Mouse (Mus musculus) midbrain, embryonic 15.5 days (tissue): Measurements from ENCODE around the gene Myo6. TPM values are rescaled to one million over a fixed set of nuclear protein-coding genes. Genes with fewer than 3 reads are reported as not detected.
A peak's percentile ranks its signal among the peaks of the same experiment; 100 is the strongest.

Experiments used
- ATAC-seq: fragments of 200-750 bp; cut with Nextera tagmentation; replicated peaks from 2 replicates; pipeline ENCODE4 v1.8.0; 2017; ENCODE audit warnings: moderate TSS enrichment
- H3K27ac ChIP-seq: fragments of 300-500 bp; sonication (generic); 2 replicates; pipeline ENCODE4 v1.5.1; 2015; ENCODE audit warnings: mild to moderate bottlenecking, inconsistent platforms
- H3K27me3 ChIP-seq: fragments of 300-500 bp; sonication (generic); replicated peaks from 2 replicates; pipeline ENCODE4 v1.6.1; 2015; ENCODE audit warnings: inconsistent platforms
- H3K36me3 ChIP-seq: fragments of 300-500 bp; sonication (generic); replicated peaks from 2 replicates; pipeline ENCODE4 v1.6.1; 2015; ENCODE audit warnings: inconsistent platforms
- H3K4me1 ChIP-seq: fragments of 300-500 bp; sonication (generic); 2 replicates; pipeline ENCODE4 v1.6.1; 2015; ENCODE audit warnings: inconsistent platforms
- H3K4me2 ChIP-seq: fragments of 300-500 bp; sonication (generic); 2 replicates; pipeline ENCODE4 v1.6.1; 2015; ENCODE audit warnings: inconsistent platforms, mild to moderate bottlenecking, moderate library complexity
- H3K4me3 ChIP-seq: fragments of 300-500 bp; sonication (generic); 2 replicates; pipeline ENCODE4 v1.5.1; 2015; ENCODE audit warnings: mild to moderate bottlenecking, inconsistent platforms
- H3K9ac ChIP-seq: fragments of 300-500 bp; sonication (generic); 2 replicates; pipeline ENCODE4 v1.6.1; 2015; ENCODE audit warnings: mild to moderate bottlenecking, inconsistent platforms
- H3K9me3 ChIP-seq: fragments of 300-500 bp; sonication (generic); 2 replicates; pipeline ENCODE4 v1.6.1; 2016; ENCODE audit warnings: inconsistent platforms
- WGBS: fragments of 180-500 bp; shearing (Covaris S2); methylation state at CpG from one replicate; pipeline ENCODE4 v1.1.7; 2015; ENCODE audit warnings: mixed read lengths; 5-methylcytosine and 5-hydroxymethylcytosine counted together
- polyA plus RNA-seq: library from polyadenylated mRNA; unstranded; fragments of >200 nt; fragmentation: Nextera tagmentation; extraction: Ambion mirVana; gene quantifications from 2 replicates; pipeline ENCODE4 v1.2.1, GENCODE M21; 2015

The Myo6 gene
- polyA plus RNA-seq, 1 experiment from 2014 or later = 18.1 TPM

DNA sequence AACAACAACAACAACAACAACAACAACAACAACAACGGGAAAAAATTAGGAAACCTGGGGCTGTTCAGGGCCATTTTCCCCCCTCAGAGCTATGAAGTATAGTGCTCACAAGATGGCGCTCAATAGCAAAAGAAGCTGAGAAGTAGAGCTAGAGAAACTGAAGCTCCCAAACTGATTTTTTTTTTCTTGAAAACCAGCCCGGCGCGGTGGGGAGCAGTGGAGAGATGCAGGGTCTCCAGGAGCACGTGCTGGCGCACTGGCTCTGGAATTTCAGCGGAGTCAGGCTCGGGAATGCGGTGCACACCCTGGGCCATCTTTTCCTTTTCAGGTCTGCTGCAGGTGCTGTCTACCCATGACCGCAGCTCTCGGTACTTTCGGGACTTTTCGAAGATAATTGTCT is 167.3 kb downstream of the Myo6 start:
- Histone ChIP-seq H3K4me3 (peak overlapping the region; percentile 18), H3K27ac (no peak overlapping the region), H3K9me3 (no peaks in the 10 kb centered on the region), H3K36me3 (no peaks in the 10 kb centered on the region), H3K4me2 (peak overlapping the region; percentile 46), H3K27me3 (peaks cover 6% of the 10 kb centered on the region; the same call in 1 of the 2 replicates), H3K9ac (no peak overlapping the region), H3K4me1 (peaks cover 8% of the 10 kb centered on the region; the same call in 1 of the 2 replicates)
- ATAC-seq = peak; percentile 82
- WGBS = 23% methylated on average over 14 of the region's 14 CpGs

DNA sequence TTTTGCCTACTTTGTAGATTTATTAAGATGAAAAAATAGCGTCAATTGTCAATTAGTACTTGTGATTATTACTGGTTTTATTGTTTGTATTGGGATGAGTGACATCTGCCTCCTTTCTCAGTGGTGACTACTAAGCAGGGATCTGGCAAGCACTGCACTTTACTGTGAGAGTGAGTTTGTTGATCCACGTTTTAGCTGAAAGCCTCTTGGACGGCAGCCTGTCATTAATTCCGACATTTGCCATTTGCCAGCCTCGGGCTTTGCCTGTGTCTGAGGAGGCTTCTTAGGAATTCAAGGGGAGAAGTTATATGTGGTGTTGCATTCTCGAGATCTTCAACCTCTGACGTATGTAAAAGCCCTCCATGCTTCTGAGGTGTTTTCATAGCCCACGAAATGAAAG is 168.6 kb downstream of the Myo6 start:
- peak overlapping the region; percentile 25 for H3K4me2 ChIP-seq
- H3K4me3 ChIP-seq = no peak overlapping the region
- no peak overlapping the region for H3K27ac ChIP-seq
- peaks cover 8% of the 10 kb centered on the region; the same call in 1 of the 2 replicates for H3K4me1 ChIP-seq
- no peaks in the 10 kb centered on the region for H3K9me3 ChIP-seq
- H3K9ac ChIP-seq = no peak overlapping the region
- ATAC-seq = peak; percentile 15; the same call in 1 of the 2 replicates
- H3K27me3 ChIP-seq = peaks cover 6% of the 10 kb centered on the region; the same call in 1 of the 2 replicates
- no peaks in the 10 kb centered on the region for H3K36me3 ChIP-seq
- 28% methylated on average over 8 of the region's 8 CpGs for WGBS

DNA sequence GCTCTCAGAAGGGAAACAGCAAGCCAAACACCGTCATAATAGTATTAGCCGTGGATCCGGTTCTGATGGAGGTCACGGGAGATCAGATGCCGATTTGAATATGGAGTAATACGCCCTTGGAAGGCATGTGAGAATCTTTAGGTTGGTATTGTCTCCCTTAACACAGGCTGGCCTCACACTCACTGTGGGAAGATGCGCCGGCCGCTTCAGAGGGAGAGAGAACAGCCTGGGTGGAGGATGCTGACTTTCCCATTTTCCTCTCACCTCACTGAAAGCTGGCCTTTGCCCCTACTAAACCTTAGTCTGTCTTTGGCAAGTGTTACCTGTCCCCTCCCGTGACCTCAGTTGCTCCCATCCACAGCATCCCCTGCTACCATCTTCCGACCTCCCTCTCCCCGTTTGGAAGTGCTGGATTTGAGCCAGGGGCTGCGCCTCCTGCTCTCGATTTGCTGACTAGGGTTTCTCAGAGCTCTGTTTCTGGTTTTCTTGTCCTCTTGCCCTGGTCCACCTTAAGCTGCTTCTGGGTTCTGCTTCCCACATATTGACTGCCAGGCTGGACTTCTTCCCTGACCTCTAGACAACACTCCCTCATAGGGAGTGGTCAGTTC is 169.3 kb downstream of the Myo6 start:
- ATAC-seq = peak; percentile 28; the same call in 1 of the 2 replicates
- WGBS = 45% methylated on average over 14 of the region's 14 CpGs

DNA sequence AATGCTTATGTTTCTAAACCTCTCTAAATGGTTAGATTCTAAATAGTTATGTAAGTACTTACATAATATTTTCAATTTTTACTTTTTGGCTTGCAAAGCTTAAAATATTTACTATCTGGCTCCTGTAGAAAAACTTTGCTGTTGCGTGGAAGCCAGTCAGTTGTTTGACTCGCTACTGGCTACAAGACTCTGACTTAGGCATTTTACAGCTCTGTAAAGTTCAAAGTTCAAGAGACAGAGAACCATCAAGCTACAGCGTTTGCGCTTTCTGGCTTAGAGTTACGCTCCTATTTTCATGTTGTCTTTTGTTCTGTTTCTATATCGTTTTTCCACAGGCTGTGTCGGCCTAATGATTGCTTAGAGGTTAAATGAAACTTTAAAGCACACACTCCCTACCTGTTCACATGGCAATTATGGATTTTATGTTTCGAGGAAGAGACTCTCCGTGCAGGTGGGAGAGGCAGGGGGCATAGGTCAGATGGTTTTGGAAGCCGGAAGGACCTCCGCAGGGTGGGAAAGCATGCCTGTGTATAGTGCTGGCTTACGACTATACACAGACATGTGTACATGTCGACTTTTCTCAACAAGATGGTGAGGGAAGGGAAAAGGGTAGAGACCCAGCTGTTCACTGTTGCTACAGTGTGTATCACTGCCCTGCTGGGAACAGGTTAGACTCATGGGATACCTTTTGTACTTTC is 171.0 kb downstream of the Myo6 start:
- Histone ChIP-seq H3K4me1 (peaks cover 8% of the 10 kb centered on the region; the same call in 1 of the 2 replicates), H3K9me3 (no peaks in the 10 kb centered on the region), H3K27me3 (peaks cover 6% of the 10 kb centered on the region; the same call in 1 of the 2 replicates), H3K9ac (no peak overlapping the region), H3K27ac (no peak overlapping the region), H3K36me3 (no peaks in the 10 kb centered on the region), H3K4me3 (no peak overlapping the region), H3K4me2 (no peak overlapping the region)
- no peak for ATAC-seq
- 87% methylated on average over 13 of the region's 13 CpGs for WGBS

More for the DNA sequence above, 169.3 kb downstream of the Myo6 start:
- Histone ChIP-seq H3K9ac (no peak overlapping the region), H3K9me3 (no peaks in the 10 kb centered on the region), H3K27me3 (peaks cover 6% of the 10 kb centered on the region; the same call in 1 of the 2 replicates), H3K4me1 (peaks cover 8% of the 10 kb centered on the region; the same call in 1 of the 2 replicates), H3K36me3 (no peaks in the 10 kb centered on the region), H3K27ac (no peak overlapping the region), H3K4me3 (no peak overlapping the region), H3K4me2 (peak overlapping the region; percentile 25)

DNA sequence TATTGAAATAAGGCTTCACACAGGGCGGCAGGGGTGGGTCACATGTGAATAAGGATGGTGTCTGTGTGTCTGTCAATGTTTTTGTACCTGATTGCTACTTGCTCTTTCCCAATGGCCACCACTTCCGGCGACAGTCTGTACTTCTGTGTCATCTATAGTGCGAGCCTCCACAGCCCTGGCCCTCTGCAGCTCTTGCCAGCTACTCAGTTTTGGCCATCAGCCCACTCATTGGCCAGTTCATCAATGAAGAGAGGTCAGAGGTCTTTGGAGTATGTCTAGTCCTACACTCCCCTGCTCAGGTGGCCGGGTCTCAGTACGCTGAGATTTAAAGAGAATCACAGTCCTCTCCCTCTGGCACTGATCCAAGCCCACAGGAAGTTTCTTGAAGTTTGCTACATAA is 173.2 kb downstream of the Myo6 start:
- no peak for ATAC-seq
- Histone ChIP-seq H3K27me3 (peaks cover 1% of the 10 kb centered on the region; the same call in 1 of the 2 replicates), H3K4me2 (no peak overlapping the region), H3K4me3 (no peak overlapping the region), H3K27ac (no peak overlapping the region), H3K9me3 (no peaks in the 10 kb centered on the region), H3K9ac (no peak overlapping the region), H3K36me3 (no peaks in the 10 kb centered on the region), H3K4me1 (peaks cover 6% of the 10 kb centered on the region; the same call in 1 of the 2 replicates)
- WGBS = 87% methylated on average over 6 of the region's 6 CpGs

DNA sequence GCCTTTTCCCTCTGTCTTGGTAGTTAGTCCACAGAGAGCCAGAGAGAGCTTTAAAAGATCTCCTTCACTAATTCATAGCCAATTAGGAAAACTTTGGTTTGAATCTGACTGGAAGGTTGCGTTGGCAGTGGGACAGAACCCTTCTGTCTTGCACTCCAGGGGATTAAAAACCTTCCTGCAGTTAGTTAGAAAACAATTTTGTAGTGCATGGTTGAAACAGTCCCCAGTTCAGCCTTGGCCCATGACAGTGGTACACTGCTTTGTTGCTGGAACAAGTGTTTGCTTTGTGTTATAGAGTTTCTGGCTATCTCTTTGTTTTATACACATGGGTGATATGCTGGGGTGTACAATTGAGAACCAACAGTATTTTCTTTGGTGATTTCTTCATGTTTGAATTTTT is 176.1 kb downstream of the Myo6 start:
- Histone ChIP-seq H3K36me3 (no peaks in the 10 kb centered on the region), H3K4me1 (no peaks in the 10 kb centered on the region), H3K27me3 (no peaks in the 10 kb centered on the region), H3K9me3 (no peaks in the 10 kb centered on the region), H3K4me2 (no peak overlapping the region), H3K4me3 (no peak overlapping the region), H3K27ac (no peak overlapping the region), H3K9ac (no peak overlapping the region)
- WGBS = 40% methylated on average over 1 of the region's 1 CpGs
- ATAC-seq = no peak

DNA sequence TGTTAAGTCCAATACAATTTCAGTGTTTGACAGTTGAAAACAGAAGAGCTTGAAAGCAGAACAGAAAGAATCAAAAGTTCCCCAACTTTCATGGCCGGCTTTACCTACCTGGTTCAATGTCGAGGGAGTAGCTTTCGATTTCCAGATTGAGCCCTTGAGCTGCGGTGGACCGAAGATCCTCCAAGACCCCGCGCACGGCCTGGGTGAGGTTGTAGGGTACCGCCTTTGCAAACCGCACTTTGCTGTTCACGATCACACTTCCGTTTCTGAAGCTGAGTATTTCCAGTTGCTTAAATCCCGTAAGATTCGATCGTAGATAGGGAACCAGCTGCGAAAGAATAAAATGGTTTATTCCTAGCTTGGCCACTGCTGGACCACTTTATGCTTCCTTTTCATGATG is 176.9 kb downstream of the Myo6 start:
- H3K4me3 ChIP-seq = no peak overlapping the region
- 96% methylated on average over 16 of the region's 16 CpGs for WGBS

DNA sequence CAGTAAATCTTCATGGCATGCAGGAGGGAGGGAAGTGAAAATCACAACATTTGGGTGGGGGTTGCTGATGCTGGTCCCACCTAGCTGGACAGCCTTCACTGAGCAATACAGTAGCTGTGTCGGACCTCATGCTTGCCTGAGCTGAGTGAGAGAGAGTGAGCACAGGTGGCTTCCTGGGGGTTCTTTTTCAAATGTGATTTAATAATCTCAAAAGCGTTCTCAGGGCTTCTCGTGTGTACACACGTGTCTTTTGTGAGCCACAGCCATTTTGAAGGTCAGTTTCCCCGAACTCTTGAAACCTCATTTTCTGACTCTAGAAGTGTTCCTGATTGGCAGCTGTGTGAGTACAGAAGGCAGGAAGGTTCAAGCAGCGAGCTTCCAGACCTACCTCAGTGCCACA is 177.7 kb downstream of the Myo6 start:
- 92% methylated on average over 6 of the region's 6 CpGs for whole genome bisulfite sequencing
- no peaks in the 10 kb centered on the region for H3K4me1 ChIP-seq
- no peaks in the 10 kb centered on the region for H3K9me3 ChIP-seq
- H3K4me2 ChIP-seq = no peak overlapping the region
- H3K27ac ChIP-seq = no peak overlapping the region
- H3K36me3 ChIP-seq = no peaks in the 10 kb centered on the region
- no peak for ATAC-seq
- no peak overlapping the region for H3K4me3 ChIP-seq
- no peaks in the 10 kb centered on the region for H3K27me3 ChIP-seq
- H3K9ac ChIP-seq = no peak overlapping the region

More for the DNA sequence above, 176.9 kb downstream of the Myo6 start:
- Histone ChIP-seq H3K4me1 (no peaks in the 10 kb centered on the region), H3K9ac (no peak overlapping the region), H3K9me3 (no peaks in the 10 kb centered on the region), H3K27ac (no peak overlapping the region), H3K36me3 (no peaks in the 10 kb centered on the region), H3K4me2 (no peak overlapping the region), H3K27me3 (no peaks in the 10 kb centered on the region)
- no peak for ATAC-seq

DNA sequence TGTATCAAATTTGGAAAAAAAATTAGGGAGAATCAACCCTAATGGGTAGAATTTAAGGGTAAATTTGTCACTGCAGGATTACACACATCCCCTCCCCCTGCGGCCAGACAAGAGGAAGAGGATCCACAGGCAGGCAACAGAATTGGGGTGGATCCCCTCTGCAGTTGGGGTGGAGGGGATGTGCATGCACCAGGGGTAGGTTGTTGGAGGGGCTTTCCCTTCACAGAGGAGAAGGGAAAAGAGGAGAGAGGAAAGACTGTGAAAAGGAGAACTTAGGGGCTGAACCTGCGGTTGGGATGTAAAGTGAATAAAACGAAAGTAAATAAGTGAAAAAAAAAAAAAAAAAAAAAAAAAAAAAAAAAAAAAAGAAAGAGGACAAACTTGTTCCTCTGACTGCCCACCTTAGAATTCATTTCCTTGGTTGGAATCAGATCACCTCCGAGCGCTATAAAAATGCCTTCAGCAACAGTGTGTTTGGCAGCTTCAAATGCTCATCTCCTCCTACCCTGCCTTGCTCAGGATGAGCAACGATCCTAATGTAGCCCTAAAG is 179.7 kb downstream of the Myo6 start:
- H3K27me3 ChIP-seq = no peaks in the 10 kb centered on the region
- WGBS = 93% methylated on average over 6 of the region's 6 CpGs
- no peak overlapping the region for H3K9ac ChIP-seq
- ATAC-seq = no peak
- H3K4me3 ChIP-seq = no peak overlapping the region
- H3K4me1 ChIP-seq = no peaks in the 10 kb centered on the region
- no peaks in the 10 kb centered on the region for H3K9me3 ChIP-seq
- no peak overlapping the region for H3K27ac ChIP-seq
- no peaks in the 10 kb centered on the region for H3K36me3 ChIP-seq
- no peak overlapping the region for H3K4me2 ChIP-seq

DNA sequence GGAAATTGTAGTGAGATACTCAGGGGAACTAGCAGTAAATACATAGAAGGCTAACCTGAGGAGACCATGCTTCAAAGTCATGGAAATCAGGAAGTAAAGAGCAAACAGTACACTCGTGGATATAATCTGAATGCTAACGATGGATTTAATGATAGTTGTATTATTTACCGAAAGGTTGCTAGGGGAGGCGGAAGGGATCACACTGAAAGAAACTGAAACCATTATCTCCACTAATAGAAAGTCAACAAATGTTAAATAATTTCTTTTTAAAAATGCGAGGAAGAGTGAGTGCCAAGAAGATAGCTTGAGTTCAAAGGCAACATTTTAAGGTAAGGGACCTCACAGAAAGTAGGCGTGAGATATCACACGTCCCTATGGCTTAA is 186.5 kb downstream of the Myo6 start:
- Histone ChIP-seq H3K4me1 (peaks cover 7% of the 10 kb centered on the region), H3K36me3 (no peaks in the 10 kb centered on the region), H3K27ac (no peak overlapping the region), H3K4me3 (no peak overlapping the region), H3K27me3 (no peaks in the 10 kb centered on the region; the same call in 1 of the 2 replicates), H3K9ac (no peak overlapping the region), H3K9me3 (no peaks in the 10 kb centered on the region), H3K4me2 (peak overlapping the region; percentile 34)
- 46% methylated on average over 7 of the region's 7 CpGs for WGBS
- no peak for ATAC-seq

DNA sequence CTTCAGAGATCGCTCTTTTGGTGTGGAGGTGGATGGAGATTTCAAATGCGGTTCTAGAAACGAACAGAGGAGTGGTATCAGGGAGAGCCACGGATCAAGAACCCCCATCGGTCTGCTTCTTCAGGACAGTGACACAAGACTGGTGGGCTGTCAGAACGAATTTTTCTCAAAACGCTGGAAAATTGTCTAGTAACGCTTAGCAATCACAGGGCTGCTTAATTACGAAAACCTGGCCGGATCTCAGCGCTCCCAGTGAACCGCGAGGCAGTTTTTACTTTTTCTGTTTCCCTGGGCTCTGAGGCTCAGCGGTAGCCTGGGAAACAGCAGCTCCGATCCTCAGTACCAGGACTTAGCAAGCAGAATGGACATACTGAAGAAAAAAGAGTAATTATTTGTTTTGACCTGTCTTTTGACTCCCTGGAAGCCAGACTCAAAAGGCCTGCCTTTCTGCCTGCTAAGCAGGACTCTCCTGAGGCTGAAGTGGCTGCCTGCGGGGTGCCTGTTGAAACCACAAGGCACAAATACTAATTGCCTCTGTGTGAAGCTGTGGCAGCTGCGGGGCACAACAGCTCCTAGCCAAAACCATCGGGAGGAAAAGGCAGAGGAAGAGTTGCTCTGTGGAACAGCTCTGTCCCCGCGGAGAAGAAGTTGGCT is 187.0 kb downstream of the Myo6 start:
- H3K4me3 ChIP-seq = 0 out of 2 replicates have a peak overlapping the region, but pooled peaks have one; percentile 7
- peak; percentile 80 for ATAC-seq
- no peak overlapping the region for H3K27ac ChIP-seq
- no peaks in the 10 kb centered on the region for H3K9me3 ChIP-seq
- peaks cover 7% of the 10 kb centered on the region for H3K4me1 ChIP-seq
- no peaks in the 10 kb centered on the region; the same call in 1 of the 2 replicates for H3K27me3 ChIP-seq
- no peak overlapping the region for H3K9ac ChIP-seq
- 12% methylated on average over 20 of the region's 20 CpGs for WGBS
- H3K4me2 ChIP-seq = peak overlapping the region; percentile 34
- H3K36me3 ChIP-seq = no peaks in the 10 kb centered on the region

DNA sequence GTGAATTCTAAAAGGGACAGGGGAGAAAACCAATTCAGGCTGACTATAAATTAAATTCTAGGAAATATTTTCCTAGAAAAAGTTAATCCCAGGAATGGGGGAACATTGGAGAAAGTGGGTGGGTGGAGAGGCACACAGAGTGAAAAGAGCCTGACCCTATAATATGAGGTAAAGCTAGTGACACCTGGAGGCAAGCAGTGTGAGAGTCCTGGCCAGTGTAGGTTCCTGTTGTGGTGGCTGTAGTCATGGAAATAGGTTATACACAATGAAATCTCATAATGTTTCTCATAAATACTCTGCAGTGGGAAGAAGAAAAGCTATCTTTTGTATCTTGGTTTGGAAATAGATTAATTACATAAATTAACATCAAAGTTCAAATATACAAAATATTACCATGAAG is 195.2 kb downstream of the Myo6 start:
- Histone ChIP-seq H3K27me3 (no peaks in the 10 kb centered on the region), H3K27ac (no peak overlapping the region), H3K4me2 (no peak overlapping the region), H3K4me1 (no peaks in the 10 kb centered on the region), H3K36me3 (no peaks in the 10 kb centered on the region), H3K9me3 (no peaks in the 10 kb centered on the region), H3K4me3 (no peak overlapping the region), H3K9ac (no peak overlapping the region)
- no peak for ATAC-seq
